Mouse (Mus musculus): ENCODE data around the gene Slc12a7.
"Not testable (repeated sequence)": the region's sequence is repeated elsewhere in the genome, so short reads cannot be mapped to it uniquely, and the experiment has no call there.

Slc12a7 gene

DNA sequence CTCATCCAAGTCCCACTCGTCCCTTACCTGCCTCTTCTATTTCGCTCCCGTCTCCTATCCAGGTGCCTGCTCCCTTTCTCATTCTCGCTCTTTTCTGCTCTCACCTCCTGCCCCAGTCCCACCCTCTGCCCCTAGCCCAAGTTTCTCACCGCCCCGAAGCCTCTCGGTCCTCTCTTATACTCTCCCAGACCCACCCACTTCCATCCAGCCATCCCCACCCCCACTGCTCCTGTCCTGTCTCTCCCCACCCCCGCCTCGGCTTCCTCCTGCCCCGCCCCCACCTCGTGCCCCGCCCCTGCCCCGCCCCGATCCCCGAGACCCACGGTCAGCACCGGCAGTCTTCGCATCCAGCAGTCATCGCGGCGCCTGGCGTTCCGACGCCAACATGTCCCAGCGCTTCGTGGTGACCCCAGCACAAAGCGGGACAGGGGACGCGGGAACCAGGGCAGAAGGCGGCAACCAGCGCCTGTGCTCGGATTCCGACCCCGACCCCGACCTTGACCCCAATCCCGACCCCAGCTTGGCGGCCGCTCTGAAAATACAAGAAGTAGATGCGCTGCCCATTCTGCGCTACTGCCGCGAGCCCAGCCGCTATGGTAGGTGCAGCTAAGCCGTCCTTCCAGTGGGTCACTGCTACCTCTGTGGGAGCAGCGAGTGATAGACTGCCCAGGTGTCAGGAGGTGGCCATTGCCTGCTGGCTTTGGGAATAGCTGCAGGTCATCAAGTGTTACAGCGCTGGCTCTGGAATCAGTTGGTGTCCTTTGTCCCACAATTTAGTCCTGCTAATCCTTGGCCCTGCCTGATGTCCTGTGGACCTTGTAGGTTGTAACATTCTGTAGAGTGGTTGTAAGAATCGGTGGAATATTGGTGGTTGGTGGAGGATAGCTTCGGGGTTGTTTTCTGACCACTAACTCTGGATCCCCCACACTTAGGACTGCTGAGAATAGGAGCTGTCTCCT is at the start of gene Slc12a7:
Gene Slc12a7, plus strand, starts transcription at position 353 of the 959 bp plus-strand sequence.
- DNase-seq = no peak

- DNase-seq = no peak
These were observed 49.2 kb upstream of the Slc12a7 start for GRCm38 (mm10) chr13:73683682-73684081.

DNA sequence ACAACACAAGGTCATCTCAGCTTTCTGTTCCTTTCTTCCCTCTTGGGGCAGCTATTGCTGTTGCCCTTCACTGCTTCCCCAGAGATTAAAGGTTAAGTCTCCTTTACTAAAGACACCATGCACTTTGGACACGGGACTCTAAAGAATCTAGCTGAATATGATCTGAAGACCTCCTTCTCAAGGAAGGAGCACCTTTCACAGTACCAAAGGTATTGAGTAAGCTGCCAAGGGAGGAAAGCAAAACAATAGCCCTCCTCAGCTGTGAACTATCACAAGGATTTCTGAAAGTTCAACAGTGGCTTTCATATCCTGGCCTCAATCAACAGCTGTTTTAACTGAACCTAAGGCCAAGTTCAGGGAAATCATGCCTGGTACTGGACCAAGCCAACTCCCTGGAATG is 48.5 kb upstream of the Slc12a7 start:
- DNase-seq = no peak

- no peak for DNase-seq
These were observed 47.4 kb upstream of the Slc12a7 start for GRCm38 (mm10) chr13:73685502-73685901.

DNA sequence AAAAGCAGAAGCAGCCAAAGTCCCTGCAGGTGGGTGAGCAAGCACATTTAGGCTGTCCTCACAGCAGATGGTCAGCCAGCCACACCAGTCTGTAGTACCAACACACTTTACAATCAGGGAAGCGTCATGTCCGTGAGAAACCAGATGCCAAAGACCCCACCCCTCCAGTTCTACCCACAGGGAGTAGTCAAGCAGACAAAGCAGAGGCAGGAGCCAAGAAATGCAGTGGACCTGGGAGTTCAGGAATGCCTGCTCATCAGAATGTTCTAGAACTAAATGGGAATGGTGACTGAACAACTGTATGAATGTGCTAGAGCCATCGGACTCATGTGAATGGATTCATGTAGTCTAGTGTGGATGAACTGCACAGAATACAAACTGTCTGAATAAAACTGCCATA is 45.3 kb upstream of the Slc12a7 start:
- no peak for DNase-seq

GRCm38 (mm10) chr13:73688934-73689333 is 44.0 kb upstream of the Slc12a7 start:
- no peak for DNase-seq

DNA sequence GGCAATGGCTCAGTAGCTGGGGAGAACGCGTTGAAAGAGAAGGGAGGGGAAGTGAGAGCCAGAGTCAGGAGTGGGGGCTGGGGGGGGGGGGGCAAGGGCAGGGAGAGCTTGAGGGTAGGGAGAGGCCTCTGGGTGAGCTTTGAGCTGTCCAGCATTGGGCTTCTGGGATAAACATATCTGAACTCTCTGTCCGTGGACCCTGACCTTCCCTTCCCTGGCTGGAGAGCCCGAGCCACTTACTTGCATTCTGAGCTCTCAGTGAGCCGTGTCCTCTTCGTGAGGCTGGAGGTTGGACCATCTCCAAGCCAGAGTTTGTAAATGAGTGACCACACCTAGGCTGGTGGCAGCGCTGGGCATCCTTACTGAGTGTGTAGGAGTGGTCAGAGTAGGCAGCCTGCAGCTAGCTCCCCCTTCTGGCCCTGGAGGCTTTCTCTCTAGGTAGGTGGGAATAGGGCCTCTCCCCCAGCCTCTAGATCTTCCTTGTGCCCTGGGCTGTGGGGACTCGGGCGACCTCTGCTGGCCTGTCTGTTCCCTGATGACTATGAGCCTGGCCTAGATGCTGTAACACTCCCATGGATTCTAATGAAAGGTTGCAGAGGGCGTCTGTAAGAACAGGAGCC is 40.5 kb upstream of the Slc12a7 start:
- DNase-seq = peak; percentile 26

DNA sequence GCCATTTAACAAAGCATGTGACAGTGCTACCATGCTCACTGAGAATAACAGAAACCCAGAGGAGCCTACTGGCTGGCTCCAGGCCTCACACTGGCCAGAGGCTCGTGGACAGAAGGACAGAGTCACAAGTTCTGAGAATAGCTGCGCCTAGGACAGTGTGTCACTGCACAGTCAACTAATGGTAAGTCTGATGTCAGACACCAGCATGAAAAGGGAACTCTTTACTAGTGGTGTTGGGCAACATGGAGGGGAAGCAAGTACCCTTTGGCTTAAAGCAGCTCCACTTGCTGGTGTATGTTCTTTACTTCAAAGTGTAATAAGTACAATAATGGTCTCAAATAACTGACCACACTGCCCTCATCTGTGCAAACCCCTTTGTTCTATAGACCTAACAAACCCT is 39.6 kb upstream of the Slc12a7 start:
- no peak for DNase-seq

DNA sequence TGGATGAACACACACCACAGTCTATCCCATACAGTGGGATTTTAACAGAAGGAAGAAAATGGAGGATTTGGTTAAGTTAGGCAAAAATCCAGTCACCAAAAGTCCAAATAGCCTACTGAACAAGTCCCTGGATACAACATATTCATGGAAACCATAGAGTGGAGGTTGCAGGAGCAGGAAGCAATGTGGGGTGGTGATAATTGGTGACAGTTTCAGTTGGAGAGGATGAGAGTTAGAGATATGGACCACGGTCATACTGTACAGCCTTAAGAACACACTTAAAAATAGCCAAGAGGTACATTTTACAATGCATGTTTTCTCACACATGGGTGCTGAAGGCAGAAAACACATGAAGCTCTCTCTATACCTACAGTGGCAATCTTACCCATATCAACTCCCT is 37.9 kb upstream of the Slc12a7 start:
- DNase-seq = no peak

DNA sequence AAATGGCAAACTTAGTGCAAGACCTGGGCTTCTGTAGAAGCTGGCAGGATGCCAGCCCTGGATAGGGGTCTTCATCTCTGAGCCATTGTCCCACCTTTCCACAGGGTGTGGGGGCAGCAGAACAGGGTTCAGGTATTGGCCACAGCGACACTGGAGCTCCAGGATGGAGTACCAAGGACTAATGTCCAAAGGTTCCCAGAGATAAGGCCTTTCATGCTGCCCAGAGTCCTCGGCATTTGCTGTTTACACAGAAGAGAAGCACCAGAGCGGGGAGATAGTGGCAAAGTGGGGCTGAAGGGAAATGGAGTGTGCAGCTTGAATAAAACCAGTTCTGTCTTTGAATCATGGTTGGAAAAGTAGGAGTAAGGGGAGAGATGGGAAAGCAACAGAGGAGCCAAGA is 36.4 kb upstream of the Slc12a7 start:
- DNase-seq = no peak

GRCm38 (mm10) chr13:73699714-73700113 is 33.2 kb upstream of the Slc12a7 start:
- no peak for DNase-seq

DNA sequence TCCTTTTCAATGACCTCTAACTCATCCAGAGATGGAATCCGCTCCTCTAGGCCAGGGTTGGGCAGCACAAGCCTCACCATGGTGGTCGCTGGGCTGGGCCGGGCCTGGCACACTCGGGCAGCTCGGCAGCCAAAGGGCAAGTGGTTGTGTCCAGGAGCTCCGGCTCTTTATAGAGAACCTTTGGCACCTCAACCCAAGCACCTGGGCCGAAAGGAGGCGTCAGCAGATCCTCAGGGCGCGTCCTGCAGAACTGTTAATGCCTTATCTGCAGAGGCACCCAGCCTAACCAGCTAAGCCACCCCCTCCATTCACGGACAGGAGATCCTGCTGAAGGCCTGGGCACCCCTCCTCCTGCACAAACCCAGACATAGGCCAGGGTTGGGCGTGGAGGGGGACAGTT is 32.3 kb upstream of the Slc12a7 start:
- no peak for DNase-seq

DNA sequence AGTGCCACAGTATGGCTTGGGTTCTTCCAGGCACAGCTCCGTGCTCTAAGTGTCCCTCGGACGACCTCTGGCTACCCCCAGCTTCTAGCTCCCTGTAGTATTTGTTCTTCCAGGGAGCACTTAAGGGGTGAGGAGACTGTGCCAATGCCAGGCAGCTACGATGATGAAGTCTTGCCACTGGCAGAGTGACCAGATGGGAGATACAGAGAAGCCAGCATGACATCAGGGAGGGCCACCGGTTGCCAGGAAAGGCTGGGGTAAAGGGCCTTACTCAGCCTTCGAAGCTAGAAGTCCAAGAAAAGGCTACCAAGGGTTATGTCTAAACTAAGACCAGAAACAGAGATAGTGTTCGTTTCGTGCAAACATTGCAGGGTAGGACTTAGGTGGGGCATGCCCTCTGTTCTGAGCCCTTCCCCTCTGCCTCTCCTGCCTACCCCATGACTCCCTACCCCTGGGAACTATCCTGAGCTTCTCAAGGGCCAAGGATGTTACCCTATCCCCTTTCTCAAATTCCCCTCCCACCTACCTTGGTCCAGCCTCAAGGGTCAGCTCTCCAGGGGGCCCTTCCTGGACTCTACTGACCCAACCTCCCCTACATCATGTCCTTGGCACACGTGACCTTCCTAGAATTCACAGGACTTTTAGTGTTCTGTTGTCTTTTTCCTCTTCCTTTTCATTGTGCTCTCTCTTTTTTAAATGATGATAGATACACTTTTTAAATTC is 31.6 kb upstream of the Slc12a7 start:
- peak; percentile 15 for DNase-seq

DNA sequence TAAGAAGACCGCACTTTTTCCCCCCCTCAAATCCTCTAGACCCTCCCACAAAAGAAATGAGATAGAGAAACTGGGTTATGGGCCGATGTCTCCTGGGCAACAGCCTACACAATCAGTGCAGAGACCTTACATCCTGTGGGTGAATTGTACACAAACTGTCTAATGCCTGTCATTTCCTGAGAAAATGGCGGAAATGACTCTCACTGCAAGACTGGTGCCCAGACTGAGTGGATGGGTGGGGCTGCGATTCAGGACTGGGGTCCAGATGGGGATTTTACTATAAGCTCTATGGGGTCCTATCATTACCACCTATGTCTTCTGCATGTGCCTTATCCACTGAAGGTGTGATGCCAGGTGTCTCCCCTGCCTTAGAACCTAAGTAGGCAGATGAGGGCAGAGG is 30.1 kb upstream of the Slc12a7 start:
- no peak for DNase-seq

DNA sequence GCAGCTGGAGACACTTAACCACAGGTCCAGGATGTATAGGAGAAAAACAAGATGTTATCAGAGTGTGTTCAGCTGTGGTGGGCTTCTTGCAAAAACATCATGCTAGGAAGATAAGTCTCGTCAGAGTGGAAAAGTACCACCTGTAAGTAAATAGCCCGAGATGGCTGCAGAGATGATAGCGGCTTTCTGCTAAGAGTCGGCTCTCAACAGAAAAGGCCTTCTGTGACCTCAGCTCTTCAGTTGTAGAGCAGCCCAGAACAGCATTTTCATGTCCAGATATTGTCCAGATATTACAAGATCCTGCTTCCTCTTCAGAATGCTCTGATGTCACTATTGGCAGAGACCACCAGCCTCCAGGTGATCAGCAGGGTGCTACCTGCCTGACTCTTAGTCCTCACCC is 29.4 kb upstream of the Slc12a7 start:
- not testable (repeated sequence) for DNase-seq

DNA sequence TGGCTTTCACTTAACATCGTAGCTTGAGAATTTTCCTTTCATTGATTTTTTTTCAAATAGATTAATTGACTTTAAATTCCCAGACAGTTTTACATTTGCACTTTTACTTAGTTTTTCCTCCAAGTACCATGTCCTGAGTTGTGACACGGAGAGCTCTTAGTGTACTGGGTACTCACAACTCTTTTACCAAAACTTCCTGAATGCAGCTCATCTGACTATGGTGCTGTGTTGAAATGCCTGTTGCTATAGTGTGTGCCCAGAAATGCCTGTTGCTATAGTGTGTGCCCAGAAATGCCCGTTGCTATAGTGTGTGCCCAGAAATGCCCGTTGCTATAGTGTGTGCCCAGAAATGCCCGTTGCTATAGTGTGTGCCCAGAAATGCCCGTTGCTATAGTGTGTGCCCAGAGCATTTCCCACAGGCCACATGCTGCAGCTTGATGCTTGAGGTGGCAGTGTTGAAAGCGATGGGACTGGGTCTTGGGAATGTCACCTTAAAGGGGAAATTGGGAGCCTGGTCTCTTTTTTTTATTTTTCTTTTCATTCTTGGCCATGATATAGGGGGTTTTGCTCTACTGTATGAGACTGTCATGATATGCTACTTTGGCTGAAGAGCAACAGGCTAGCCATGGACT is 28.1 kb upstream of the Slc12a7 start, which contains the start of gene Slc6a19:
Gene Slc6a19, minus strand, starts transcription at position 172 of the 632 bp plus-strand sequence.
- DNase-seq = no peak

GRCm38 (mm10) chr13:73709491-73709890 is 23.4 kb upstream of the Slc12a7 start:
- DNase-seq = no peak

- DNase-seq = no peak
These were observed 21.7 kb upstream of the Slc12a7 start for GRCm38 (mm10) chr13:73711221-73711620.

DNA sequence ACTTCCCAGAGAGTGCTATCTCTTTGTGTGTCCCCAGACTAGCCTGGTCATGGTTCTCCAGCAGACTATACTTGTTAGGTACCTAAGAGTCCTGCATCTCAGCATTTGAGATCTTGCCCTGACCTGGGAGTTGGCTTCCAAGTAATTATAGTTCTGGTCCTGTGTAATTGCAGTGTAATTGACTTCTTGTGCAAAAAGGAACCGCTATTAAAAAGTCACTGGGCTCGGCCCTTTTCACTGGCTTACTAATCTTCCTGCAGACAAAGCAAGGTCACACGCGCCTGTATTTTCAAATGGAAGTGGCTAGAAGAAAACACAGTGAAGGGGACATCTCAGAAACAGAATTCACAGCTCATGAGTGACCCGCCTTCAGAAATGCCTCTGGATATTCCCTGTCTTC is 21.1 kb upstream of the Slc12a7 start:
- no peak for DNase-seq

- DNase-seq = no peak
These were observed 20.7 kb upstream of the Slc12a7 start for GRCm38 (mm10) chr13:73712228-73712627.

DNA sequence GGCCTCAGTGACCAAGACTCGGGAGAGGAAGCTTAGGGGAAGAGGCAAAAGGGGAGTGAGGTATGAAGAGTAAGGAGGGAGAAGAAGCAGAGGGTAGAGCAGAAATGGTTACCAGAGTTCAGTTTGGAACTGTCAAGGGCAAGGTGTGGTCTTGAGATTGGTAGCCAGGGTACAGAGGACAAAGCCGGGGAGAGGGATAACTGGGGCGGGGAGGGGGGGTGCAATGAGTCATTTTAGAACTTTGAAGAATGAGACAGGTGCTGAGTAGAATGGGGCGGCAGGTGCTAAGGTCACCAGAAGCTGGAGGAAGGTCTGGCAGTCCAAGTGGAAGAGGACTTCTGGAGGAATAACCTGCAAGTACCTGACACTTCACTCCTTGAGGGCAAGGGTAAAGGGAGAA is 19.7 kb upstream of the Slc12a7 start:
- no peak for DNase-seq

DNA sequence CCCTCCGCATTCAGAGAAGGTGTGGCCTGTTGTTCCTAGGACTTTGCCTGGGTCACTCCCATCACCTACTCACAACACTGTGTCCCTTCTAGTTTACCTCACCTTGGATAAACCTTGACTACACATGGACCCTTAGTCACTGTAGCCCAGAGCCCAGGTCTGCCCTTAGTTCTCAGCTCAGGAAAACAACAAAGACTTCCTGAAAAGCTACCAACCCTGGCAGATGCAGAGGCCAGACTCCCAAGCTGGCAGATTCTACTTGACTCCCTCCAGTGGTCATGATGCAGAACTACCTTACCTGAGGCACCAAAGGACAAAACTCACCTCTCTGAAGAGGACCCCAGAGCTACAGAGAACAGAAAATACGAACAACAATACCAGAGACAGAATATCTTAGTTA is 18.9 kb upstream of the Slc12a7 start:
- DNase-seq = no peak

GRCm38 (mm10) chr13:73718225-73718624 is 14.7 kb upstream of the Slc12a7 start:
- DNase-seq = peak; percentile 73

Data from cerebellum, adult 9-10 months (tissue).